Mouse (Mus musculus) lung, postnatal 0 days (tissue): ENCODE measurements around the gene Map2k1.

Experiments used
- CTCF ChIP-seq: IDR thresholded peaks from 2 replicates; pipeline ENCODE4 v1.5.1; 2016; ENCODE audit warnings: antibody characterized with exemption, mild to moderate bottlenecking
- EP300 ChIP-seq: IDR thresholded peaks from 2 replicates; pipeline ENCODE4 v1.6.1; 2016; ENCODE audit warnings: antibody characterized with exemption, mild to moderate bottlenecking, control low read depth

- TF ChIP-seq CTCF (no peak), EP300 (no peak)
Measured at GRCm38 (mm10) chr9:64214452-64214851, 39.0 kb downstream of the Map2k1 start.
